Mouse (Mus musculus) lung, embryonic 15.5 days (tissue): ENCODE results near the gene Gm5934. TPM values are rescaled to one million over a fixed set of nuclear protein-coding genes. Genes with fewer than 3 reads are reported as not detected.
"Not testable (repeated sequence)": the region's sequence is repeated elsewhere in the genome, so short reads cannot be mapped to it uniquely, and the experiment has no call there.

ENCODE experiments used
- ATAC-seq: fragments of 200-750 bp; cut with Nextera tagmentation; 2 replicates; pipeline ENCODE4 v1.8.0; 2017; ENCODE audit warnings: moderate number of reproducible peaks, borderline replicate concordance; ENCODE audit not compliant: low FRiP score, low TSS enrichment; ENCODE audit errors: extremely low read depth
- H3K27ac ChIP-seq: fragments of 300-500 bp; sonication (generic); 2 replicates; pipeline ENCODE4 v1.5.1; 2015; ENCODE audit warnings: moderate library complexity, mild to moderate bottlenecking, inconsistent platforms
- H3K27me3 ChIP-seq: fragments of 300-500 bp; sonication (generic); 2 replicates; pipeline ENCODE4 v1.6.1; 2015; ENCODE audit warnings: inconsistent platforms
- H3K36me3 ChIP-seq: fragments of 300-500 bp; sonication (generic); 2 replicates; pipeline ENCODE4 v1.6.1; 2015; ENCODE audit warnings: inconsistent platforms
- H3K4me1 ChIP-seq: fragments of 300-500 bp; sonication (generic); 2 replicates; pipeline ENCODE4 v1.6.1; 2015; ENCODE audit warnings: inconsistent platforms
- H3K4me2 ChIP-seq: fragments of 300-500 bp; sonication (generic); 2 replicates; pipeline ENCODE4 v1.6.1; 2015; ENCODE audit warnings: inconsistent platforms, mild to moderate bottlenecking, moderate library complexity
- H3K4me3 ChIP-seq: fragments of 300-500 bp; sonication (generic); 2 replicates; pipeline ENCODE4 v1.5.1; 2015; ENCODE audit warnings: mild to moderate bottlenecking, inconsistent platforms
- H3K9ac ChIP-seq: fragments of 300-500 bp; sonication (generic); 2 replicates; pipeline ENCODE4 v1.6.1; 2015; ENCODE audit warnings: inconsistent platforms
- H3K9me3 ChIP-seq: fragments of 300-500 bp; sonication (generic); 2 replicates; pipeline ENCODE4 v1.6.1; 2016; ENCODE audit warnings: inconsistent platforms
- WGBS: fragments of 180-500 bp; shearing (Covaris S2); methylation state at CpG from one replicate; pipeline ENCODE4 v1.1.7; 2015; 5-methylcytosine and 5-hydroxymethylcytosine counted together
- polyA plus RNA-seq: library from polyadenylated mRNA; unstranded; fragments of >200 nt; fragmentation: Nextera tagmentation; extraction: Ambion mirVana; gene quantifications from 2 replicates; pipeline ENCODE4 v1.2.1, GENCODE M21; 2015

The Gm5934 gene
- not detected in 2 replicates for polyA plus RNA-seq

GRCm38 (mm10) chrX:24500660-24501059 is at the start of gene Gm5934:
Gene Gm5934 (minus strand): TSS chrX:24500760.
- not testable (repeated sequence) for H3K36me3 ChIP-seq, H3K4me1 ChIP-seq, H3K4me2 ChIP-seq, H3K27ac ChIP-seq, H3K9ac ChIP-seq, H3K27me3 ChIP-seq, H3K4me3 ChIP-seq, ATAC-seq, H3K9me3 ChIP-seq
- WGBS: 78% methylated on average over 5 of the region's 5 CpGs

Other genes with a start within 250 kb of the Gm5934 start
- not detected in 2 replicates for gene Gm4297, start 74.1 kb upstream of the Gm5934 start, polyA plus RNA-seq